Mouse (Mus musculus): ENCODE data around the gene Zfp653. TPM values are rescaled to one million over a fixed set of nuclear protein-coding genes. Genes with fewer than 3 reads are reported as not detected.

The Zfp653 gene
- polyA plus RNA-seq, 1 experiment from 2014 or later, result 16.4 TPM

GRCm38 (mm10) chr9:22011055-22011454 is 60.1 kb downstream of the Zfp653 start:
- ATAC-seq (ENCODE audit: low FRiP score), result no peak
- Histone ChIP-seq H3K4me1 (no peaks in the 10 kb centered on the region), H3K27me3 (no peaks in the 10 kb centered on the region), H3K9me3 (no peaks in the 10 kb centered on the region), H3K9ac (no peak overlapping the region; the same call in 1 of the 2 replicates), H3K36me3 (replicated peaks) (peaks cover 87% of the 10 kb centered on the region), H3K27ac (no peak overlapping the region), H3K4me2 (no peak overlapping the region), H3K4me3 (replicated peaks) (no peak overlapping the region)
- 91% methylated on average over 5 of the region's 5 CpGs for WGBS

Small RNAs within 50 kb of the gene (microRNA-seq; reads per million reads assigned to microRNA genes)
- not detected for gene Mir7084

Other genes with a start within 250 kb of the Zfp653 start
- 0.45 TPM in 1 of 2 replicates, not detected in the other for gene Angptl8, start 235.9 kb downstream of the Zfp653 start, polyA plus RNA-seq (2016; fragmentation: Nextera tagmentation; extraction: Ambion mirVana)
- gene Dock6, start 218.7 kb downstream of the Zfp653 start, polyA plus RNA-seq (2016; fragmentation: Nextera tagmentation; extraction: Ambion mirVana), result 17.5 and 18.9 TPM in 2 replicates
- gene Rab3d, start 153.2 kb downstream of the Zfp653 start, polyA plus RNA-seq (2016; fragmentation: Nextera tagmentation; extraction: Ambion mirVana), result 12.4 and 13.1 TPM in 2 replicates
- gene Ccdc159, start 143.9 kb downstream of the Zfp653 start, polyA plus RNA-seq (2016; fragmentation: Nextera tagmentation; extraction: Ambion mirVana), result 5.2 and 5.8 TPM in 2 replicates
- 32.9 and 33.3 TPM in 2 replicates for gene Tmem205, start 143.8 kb downstream of the Zfp653 start, polyA plus RNA-seq (2016; fragmentation: Nextera tagmentation; extraction: Ambion mirVana)
- gene Plppr2, start 134.3 kb downstream of the Zfp653 start, polyA plus RNA-seq (2016; fragmentation: Nextera tagmentation; extraction: Ambion mirVana), result 37.0 and 40.9 TPM in 2 replicates
- gene Swsap1, start 115.6 kb downstream of the Zfp653 start, polyA plus RNA-seq (2016; fragmentation: Nextera tagmentation; extraction: Ambion mirVana), result 7.4 and 9.5 TPM in 2 replicates
- gene Epor, start 107.9 kb downstream of the Zfp653 start, polyA plus RNA-seq (2016; fragmentation: Nextera tagmentation; extraction: Ambion mirVana), result 2.0 and 4.1 TPM in 2 replicates
- gene Rgl3, start 81.9 kb downstream of the Zfp653 start, polyA plus RNA-seq (2016; fragmentation: Nextera tagmentation; extraction: Ambion mirVana), result 2.1 and 3.4 TPM in 2 replicates
- 5.0 and 5.3 TPM in 2 replicates for gene Ccdc151, start 68.7 kb downstream of the Zfp653 start, polyA plus RNA-seq (2016; fragmentation: Nextera tagmentation; extraction: Ambion mirVana)
- gene Prkcsh, start 68.6 kb downstream of the Zfp653 start, polyA plus RNA-seq (2016; fragmentation: Nextera tagmentation; extraction: Ambion mirVana), result 88.5 and 95.0 TPM in 2 replicates
- gene Elavl3, start 19.4 kb downstream of the Zfp653 start, polyA plus RNA-seq (2016; fragmentation: Nextera tagmentation; extraction: Ambion mirVana), result 57.2 and 73.7 TPM in 2 replicates
- gene Gm49318, start 117 bp downstream of the Zfp653 start, polyA plus RNA-seq (2016; fragmentation: Nextera tagmentation; extraction: Ambion mirVana), result not detected in 2 replicates
- 35.0 and 39.0 TPM in 2 replicates for gene Ecsit, start 14.1 kb upstream of the Zfp653 start, polyA plus RNA-seq (2016; fragmentation: Nextera tagmentation; extraction: Ambion mirVana)
- 2.3 and 3.9 TPM in 2 replicates for gene Cnn1, start 27.8 kb upstream of the Zfp653 start, polyA plus RNA-seq (2016; fragmentation: Nextera tagmentation; extraction: Ambion mirVana)
- 178 and 186 TPM in 2 replicates for gene Elof1, start 45.8 kb upstream of the Zfp653 start, polyA plus RNA-seq (2016; fragmentation: Nextera tagmentation; extraction: Ambion mirVana)
- 3.6 and 6.6 TPM in 2 replicates for gene Acp5, start 64.3 kb upstream of the Zfp653 start, polyA plus RNA-seq (2016; fragmentation: Nextera tagmentation; extraction: Ambion mirVana)
- 63.2 and 65.8 TPM in 2 replicates for gene Pigyl, start 85.5 kb upstream of the Zfp653 start, polyA plus RNA-seq (2016; fragmentation: Nextera tagmentation; extraction: Ambion mirVana)
- 0.10 and 0.31 TPM in 2 replicates for gene Zfp872, start 116.7 kb upstream of the Zfp653 start, polyA plus RNA-seq (2016; fragmentation: Nextera tagmentation; extraction: Ambion mirVana)
- gene Zfp809, start 154.3 kb upstream of the Zfp653 start, polyA plus RNA-seq (2016; fragmentation: Nextera tagmentation; extraction: Ambion mirVana), result 10.1 and 11.3 TPM in 2 replicates
- gene Zfp599, start 188.5 kb upstream of the Zfp653 start, polyA plus RNA-seq (2016; fragmentation: Nextera tagmentation; extraction: Ambion mirVana), result 7.7 and 8.3 TPM in 2 replicates
- 35.7 and 36.8 TPM in 2 replicates for gene Zfp810, start 236.3 kb upstream of the Zfp653 start, polyA plus RNA-seq (2016; fragmentation: Nextera tagmentation; extraction: Ambion mirVana)